Mouse (Mus musculus) liver, embryonic 15.5 days (tissue): ENCODE data around the gene Ly6g6e. TPM values are rescaled to one million over a fixed set of nuclear protein-coding genes. Genes with fewer than 3 reads are reported as not detected.
A peak's percentile ranks its signal among the peaks of the same experiment; 100 is the strongest.

Experiments
- ATAC-seq: fragments of 200-750 bp; cut with Nextera tagmentation; 2 replicates; pipeline ENCODE4 v1.8.0; 2017; ENCODE audit warnings: moderate number of reproducible peaks, mild to moderate bottlenecking, moderate library complexity; ENCODE audit not compliant: insufficient read depth
- H3K27ac ChIP-seq: fragments of 300-500 bp; sonication (generic); replicated peaks from 2 replicates; pipeline ENCODE4 v1.5.1; 2015; ENCODE audit warnings: mild to moderate bottlenecking, inconsistent platforms
- H3K27me3 ChIP-seq: fragments of 300-500 bp; sonication (generic); 2 replicates; pipeline ENCODE4 v1.6.1; 2015; ENCODE audit warnings: mild to moderate bottlenecking, inconsistent platforms
- H3K36me3 ChIP-seq: fragments of 300-500 bp; sonication (generic); replicated peaks from 2 replicates; pipeline ENCODE4 v1.6.1; 2015; ENCODE audit warnings: moderate library complexity, mild to moderate bottlenecking, inconsistent platforms
- H3K4me1 ChIP-seq: fragments of 300-500 bp; sonication (generic); replicated peaks from 2 replicates; pipeline ENCODE4 v1.6.1; 2015; ENCODE audit warnings: inconsistent platforms
- H3K4me2 ChIP-seq: fragments of 300-500 bp; sonication (generic); 2 replicates; pipeline ENCODE4 v1.6.1; 2015; ENCODE audit warnings: moderate library complexity, mild to moderate bottlenecking, inconsistent platforms
- H3K4me3 ChIP-seq: fragments of 300-500 bp; sonication (generic); replicated peaks from 2 replicates; pipeline ENCODE4 v1.5.1; 2015; ENCODE audit warnings: mild to moderate bottlenecking, inconsistent platforms
- H3K9ac ChIP-seq: fragments of 300-500 bp; sonication (generic); 2 replicates; pipeline ENCODE4 v1.6.1; 2015; ENCODE audit warnings: moderate library complexity, mild to moderate bottlenecking, inconsistent platforms
- H3K9me3 ChIP-seq: fragments of 300-500 bp; sonication (generic); replicated peaks from 2 replicates; pipeline ENCODE4 v1.6.1; 2016; ENCODE audit warnings: inconsistent platforms
- WGBS: fragments of 180-500 bp; shearing (Covaris S2); methylation state at CpG from one replicate; pipeline ENCODE4 v1.1.7; 2015; ENCODE audit warnings: mixed read lengths; ENCODE audit not compliant: insufficient replicate concordance; 5-methylcytosine and 5-hydroxymethylcytosine counted together
- polyA plus RNA-seq: library from polyadenylated mRNA; unstranded; fragments of >200 nt; fragmentation: Nextera tagmentation; extraction: Ambion mirVana; gene quantifications from 2 replicates; pipeline ENCODE4 v1.2.1, GENCODE M21; 2015

The Ly6g6e gene
- polyA plus RNA-seq, 1 experiment from 2014 or later, result 0.12 TPM

- Histone ChIP-seq H3K9me3 (no peaks in the 10 kb centered on the region), H3K27me3 (no peaks in the 10 kb centered on the region), H3K27ac (no peak overlapping the region), H3K4me3 (no peak overlapping the region), H3K4me1 (peaks cover 31% of the 10 kb centered on the region), H3K9ac (no peak overlapping the region), H3K4me2 (no peak overlapping the region), H3K36me3 (peaks cover 91% of the 10 kb centered on the region)
- no peak for ATAC-seq
- 74% methylated on average over 15 of the region's 15 CpGs for WGBS
These were observed 18.0 kb downstream of the Ly6g6e start for GRCm38 (mm10) chr17:35094475-35095365.

GRCm38 (mm10) chr17:35096597-35096996 is 19.9 kb downstream of the Ly6g6e start:
- H3K4me2 ChIP-seq, result no peak overlapping the region
- no peak overlapping the region for H3K4me3 ChIP-seq
- peaks cover 23% of the 10 kb centered on the region for H3K4me1 ChIP-seq
- no peak overlapping the region for H3K27ac ChIP-seq
- H3K27me3 ChIP-seq, result no peaks in the 10 kb centered on the region
- H3K9ac ChIP-seq, result no peak overlapping the region
- whole genome bisulfite sequencing, result 87% methylated on average over 12 of the region's 12 CpGs
- H3K9me3 ChIP-seq, result no peaks in the 10 kb centered on the region
- peaks cover 98% of the 10 kb centered on the region for H3K36me3 ChIP-seq
- no peak for ATAC-seq

GRCm38 (mm10) chr17:35097164-35097655 is 20.5 kb downstream of the Ly6g6e start:
- H3K27me3 ChIP-seq, result no peaks in the 10 kb centered on the region
- WGBS, result 82% methylated on average over 12 of the region's 12 CpGs

GRCm38 (mm10) chr17:35100196-35100765 is 23.6 kb downstream of the Ly6g6e start:
- Histone ChIP-seq H3K9me3 (no peaks in the 10 kb centered on the region), H3K27ac (no peak overlapping the region), H3K4me3 (no peak overlapping the region), H3K36me3 (peaks cover 81% of the 10 kb centered on the region), H3K4me2 (no peak overlapping the region), H3K9ac (no peak overlapping the region), H3K4me1 (peaks cover 46% of the 10 kb centered on the region), H3K27me3 (no peaks in the 10 kb centered on the region)
- WGBS, result 71% methylated on average over 10 of the region's 10 CpGs
- ATAC-seq, result no peak

More at GRCm38 (mm10) chr17:35097164-35097655, 20.5 kb downstream of the Ly6g6e start:
- Histone ChIP-seq H3K27ac (no peak overlapping the region), H3K9ac (no peak overlapping the region), H3K4me3 (no peak overlapping the region), H3K9me3 (no peaks in the 10 kb centered on the region), H3K4me2 (no peak overlapping the region), H3K4me1 (peaks cover 26% of the 10 kb centered on the region), H3K36me3 (peaks cover 99% of the 10 kb centered on the region)
- ATAC-seq, result no peak

- Histone ChIP-seq H3K4me1 (peaks cover 55% of the 10 kb centered on the region), H3K9me3 (no peaks in the 10 kb centered on the region), H3K4me3 (no peak overlapping the region), H3K27me3 (no peaks in the 10 kb centered on the region), H3K4me2 (no peak overlapping the region), H3K9ac (no peak overlapping the region), H3K36me3 (peaks cover 73% of the 10 kb centered on the region), H3K27ac (no peak overlapping the region)
- 86% methylated on average over 11 of the region's 11 CpGs for WGBS
- ATAC-seq, result no peak
These were observed 24.5 kb downstream of the Ly6g6e start for GRCm38 (mm10) chr17:35101161-35101560.

- Histone ChIP-seq H3K9me3 (no peaks in the 10 kb centered on the region), H3K27ac (peak overlapping the region; percentile 87; the same call in 1 of the 2 replicates), H3K36me3 (peaks cover 61% of the 10 kb centered on the region), H3K4me1 (peaks cover 57% of the 10 kb centered on the region), H3K4me2 (no peak overlapping the region), H3K9ac (no peak overlapping the region), H3K27me3 (no peaks in the 10 kb centered on the region), H3K4me3 (no peak overlapping the region)
- no peak for ATAC-seq
- 79% methylated on average over 8 of the region's 8 CpGs for whole genome bisulfite sequencing
These were observed 25.6 kb downstream of the Ly6g6e start for GRCm38 (mm10) chr17:35102299-35102698.

GRCm38 (mm10) chr17:35103221-35103690 is 26.6 kb downstream of the Ly6g6e start:
- no peaks in the 10 kb centered on the region for H3K9me3 ChIP-seq
- 51% methylated on average over 6 of the region's 6 CpGs for WGBS

GRCm38 (mm10) chr17:35104079-35104478 is 27.4 kb downstream of the Ly6g6e start:
- Histone ChIP-seq H3K27me3 (no peaks in the 10 kb centered on the region), H3K27ac (peak overlapping the region; percentile 87), H3K9me3 (no peaks in the 10 kb centered on the region), H3K4me3 (no peak overlapping the region), H3K4me2 (peak overlapping the region; percentile 49), H3K36me3 (peaks cover 43% of the 10 kb centered on the region), H3K4me1 (peaks cover 57% of the 10 kb centered on the region), H3K9ac (peak overlapping the region; percentile 31; the same call in 1 of the 2 replicates)
- WGBS, result 54% methylated on average over 7 of the region's 7 CpGs
- ATAC-seq, result no peak

More at GRCm38 (mm10) chr17:35103221-35103690, 26.6 kb downstream of the Ly6g6e start:
- no peak overlapping the region for H3K4me3 ChIP-seq
- H3K27me3 ChIP-seq, result no peaks in the 10 kb centered on the region
- ATAC-seq, result no peak; the same call in 1 of the 2 replicates
- peaks cover 52% of the 10 kb centered on the region for H3K36me3 ChIP-seq
- H3K4me2 ChIP-seq, result no peak overlapping the region
- H3K4me1 ChIP-seq, result peaks cover 57% of the 10 kb centered on the region
- no peak overlapping the region; the same call in 1 of the 2 replicates for H3K9ac ChIP-seq
- peak overlapping the region; percentile 87 for H3K27ac ChIP-seq

- H3K4me1 ChIP-seq, result peaks cover 57% of the 10 kb centered on the region
- 28% methylated on average over 6 of the region's 6 CpGs for WGBS
- H3K27ac ChIP-seq, result peak overlapping the region; percentile 87
- H3K36me3 ChIP-seq, result peaks cover 38% of the 10 kb centered on the region
- peak overlapping the region; percentile 31 for H3K9ac ChIP-seq
- 0 out of 2 replicates have a peak overlapping the region, but pooled peaks have one; percentile 1 for H3K4me3 ChIP-seq
- no peaks in the 10 kb centered on the region for H3K9me3 ChIP-seq
- peak; percentile 86 for ATAC-seq
- peak overlapping the region; percentile 49 for H3K4me2 ChIP-seq
- no peaks in the 10 kb centered on the region for H3K27me3 ChIP-seq
These were observed 28.1 kb downstream of the Ly6g6e start for GRCm38 (mm10) chr17:35104754-35105153.

- no peaks in the 10 kb centered on the region for H3K9me3 ChIP-seq
- H3K27me3 ChIP-seq, result 0 out of 2 replicates have a peak, but pooled peaks cover 3% of the 10 kb centered on the region
- peak overlapping the region; percentile 87 for H3K27ac ChIP-seq
- no peak for ATAC-seq
- peaks cover 47% of the 10 kb centered on the region for H3K4me1 ChIP-seq
- H3K4me2 ChIP-seq, result peak overlapping the region; percentile 9; the same call in 1 of the 2 replicates
- peaks cover 26% of the 10 kb centered on the region for H3K36me3 ChIP-seq
- 23% methylated on average over 13 of the region's 13 CpGs for WGBS
- H3K9ac ChIP-seq, result peak overlapping the region; percentile 2; the same call in 1 of the 2 replicates
- H3K4me3 ChIP-seq, result no peak overlapping the region
These were observed 29.2 kb downstream of the Ly6g6e start for GRCm38 (mm10) chr17:35105740-35106389.
